Mouse (Mus musculus) kidney, adult 10 weeks (tissue): ENCODE results near the gene Rab10. TPM values are rescaled to one million over a fixed set of nuclear protein-coding genes. Genes with fewer than 3 reads are reported as not detected.

Source experiments
- polyA plus RNA-seq: library from polyadenylated mRNA; stranded (reverse); fragments of 350-450 nt; fragmentation: Illumina TruSeq; extraction: RNeasy Lipid Tissue Mini Kit (QIAGEN cat#74804); gene quantifications from one replicate; pipeline ENCODE4 v1.2.3, GENCODE M21; 2014; ENCODE audit warnings: low read depth, low replicate concordance

The Rab10 gene
- polyA plus RNA-seq: 224 TPM

GRCm38 (mm10) chr12:3309391-3310320 lies at the start of gene Rab10:
Rab10 (minus strand) TSS chr12:3309969.

Other genes starting within 250 kb of the Rab10 start
- 5.9 TPM for gene Kif3c, start 55.2 kb upstream of the Rab10 start, polyA plus RNA-seq
- 27.1 TPM for gene Asxl2, start 116.9 kb upstream of the Rab10 start, polyA plus RNA-seq